Mouse (Mus musculus) lung, postnatal 4 days (tissue): Measurements from ENCODE around the gene Cd48.
"Not testable (repeated sequence)": the region's sequence is repeated elsewhere in the genome, so short reads cannot be mapped to it uniquely, and the experiment has no call there.

Experiments
- DNase-seq, 2 experiments: peaks; one replicate each; pipeline ENCODE4 v3.0.0; 2021

Gene Cd48

DNA sequence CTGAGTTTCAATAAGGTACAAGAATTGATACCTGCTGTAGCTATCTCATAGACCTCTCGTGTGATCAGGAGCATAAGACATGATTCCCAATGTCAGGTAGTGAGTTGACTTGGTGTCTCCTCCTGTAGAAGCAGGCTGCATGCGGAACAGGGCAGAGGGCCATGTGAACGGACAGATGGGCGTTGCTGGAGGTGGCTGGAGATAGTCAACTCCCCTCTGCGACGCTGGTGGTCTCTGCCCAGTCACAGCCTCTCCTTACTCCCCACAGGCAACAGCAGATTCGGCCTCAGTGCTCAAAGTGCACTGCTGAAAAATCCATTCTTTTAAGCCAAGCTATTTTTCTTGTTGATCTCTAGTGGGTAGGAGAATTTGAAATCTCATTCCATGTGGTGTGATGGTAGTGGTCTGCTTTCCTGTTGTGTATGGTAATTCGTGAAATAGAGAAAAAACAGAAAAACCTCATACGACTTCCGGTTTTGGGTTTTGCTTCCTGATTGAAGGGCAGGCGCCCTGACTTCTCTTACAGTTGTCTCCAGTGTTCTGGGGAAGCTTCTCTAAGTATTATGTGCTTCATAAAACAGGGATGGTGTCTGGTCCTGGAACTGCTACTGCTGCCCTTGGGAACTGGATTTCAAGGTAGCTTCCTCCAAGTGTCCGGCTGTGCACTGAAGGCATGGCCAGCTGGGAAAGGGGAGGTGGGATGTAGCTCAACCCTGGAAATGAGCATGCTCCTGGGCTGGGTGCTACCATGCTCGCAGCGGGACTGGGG lies at the start of gene Cd48:
Cd48 (plus strand) TSS at position 479 of the 769 bp plus-strand sequence.
- no peak for DNase-seq

DNA sequence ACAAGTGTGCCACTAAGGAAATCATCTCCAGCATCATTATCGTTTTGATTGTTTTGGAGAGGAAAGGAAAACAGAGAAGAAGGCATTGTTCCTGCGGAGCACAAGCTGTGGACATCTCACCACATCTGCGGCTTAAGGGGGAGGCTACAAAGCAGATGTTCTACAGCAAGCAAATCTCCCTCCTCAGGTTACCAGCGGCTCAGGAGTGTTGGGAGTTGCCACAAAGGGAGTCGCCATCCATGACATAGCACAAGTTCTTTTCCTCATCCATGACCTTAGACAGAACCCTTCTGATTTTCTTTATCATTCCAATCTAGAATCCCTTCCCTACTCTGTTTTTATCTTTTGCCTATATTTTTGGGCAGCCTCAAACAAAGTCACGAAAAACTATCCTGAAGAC lies 46.1 kb upstream of the Cd48 start:
- DNase-seq: no peak

DNA sequence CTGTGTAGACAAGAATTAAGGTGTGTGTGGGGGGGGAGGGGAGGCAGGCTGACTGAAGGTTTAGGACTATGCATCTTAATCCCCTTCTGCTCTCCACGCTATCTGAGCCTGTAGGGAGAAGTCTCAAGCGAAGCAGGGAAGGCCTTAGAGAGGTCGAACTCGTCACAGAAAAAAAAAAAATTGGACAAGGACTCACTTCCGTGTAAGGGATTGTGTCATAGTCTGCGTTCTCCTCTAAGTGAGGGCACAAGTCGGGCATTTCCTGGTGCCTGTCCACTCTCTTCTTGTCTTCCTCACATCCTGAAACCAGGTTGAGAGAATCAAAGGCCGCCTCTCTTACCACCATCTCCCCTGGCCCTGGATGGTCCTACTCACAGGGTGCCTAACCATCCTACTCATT lies 44.7 kb upstream of the Cd48 start:
- DNase-seq: no peak

DNA sequence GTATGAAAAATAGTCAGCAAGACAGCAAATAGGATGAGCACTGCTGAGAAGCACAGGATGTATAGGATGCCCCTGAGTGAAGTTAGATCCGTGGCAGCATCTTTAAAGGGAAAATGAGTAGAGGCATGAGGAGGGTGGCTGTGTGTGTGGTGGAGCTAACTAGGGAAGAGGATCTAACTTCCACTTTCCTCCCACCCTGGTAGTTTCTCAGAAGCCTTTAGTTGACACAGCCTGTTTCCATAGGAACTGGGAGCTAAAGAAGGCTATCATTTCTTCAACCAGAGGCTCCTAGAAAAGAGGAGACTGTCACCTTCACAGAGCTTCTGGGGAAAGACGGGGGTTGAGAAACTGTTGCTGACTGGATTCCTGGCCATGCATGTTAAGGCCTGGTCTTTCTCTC lies 43.1 kb upstream of the Cd48 start:
- no peak for DNase-seq

DNA sequence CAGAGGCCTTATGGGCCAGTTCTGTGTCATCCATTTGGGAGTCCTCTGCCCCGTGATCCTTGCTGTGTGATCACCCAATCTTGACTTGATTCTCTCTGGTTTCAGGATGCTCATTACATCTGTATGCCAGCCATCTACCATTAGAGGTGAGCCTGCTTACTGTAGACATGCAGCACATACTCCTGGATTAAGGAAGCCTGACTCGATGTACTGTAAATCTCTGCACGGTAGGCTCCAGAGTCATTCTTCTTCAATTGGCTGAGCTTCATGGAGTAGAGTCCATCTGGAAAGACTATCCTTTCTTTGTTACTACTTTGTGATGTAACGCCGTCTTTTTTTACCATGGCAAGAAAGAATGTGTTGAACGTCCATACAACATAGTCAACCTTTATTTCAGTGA lies 41.0 kb upstream of the Cd48 start:
- no peak for DNase-seq

DNA sequence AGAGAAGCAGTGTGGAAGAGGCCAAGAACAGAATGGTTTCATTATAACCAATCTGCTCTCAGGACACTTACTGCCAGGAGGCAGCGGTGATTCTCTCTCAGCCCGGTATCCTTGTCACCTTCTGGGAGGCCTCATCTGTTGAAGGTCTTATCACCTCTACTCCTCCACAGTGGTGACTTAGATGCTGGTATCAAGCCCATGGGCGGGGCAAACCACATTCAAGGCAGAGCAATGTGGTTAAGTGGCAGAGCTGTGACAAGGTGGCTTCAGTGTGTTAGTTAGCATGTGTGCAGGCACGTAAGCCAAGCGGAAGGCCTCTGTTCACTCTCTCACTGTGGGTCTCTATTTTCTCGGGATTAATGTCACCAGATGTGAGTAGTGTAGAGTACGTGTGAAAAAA lies 38.2 kb upstream of the Cd48 start:
- DNase-seq: no peak

DNA sequence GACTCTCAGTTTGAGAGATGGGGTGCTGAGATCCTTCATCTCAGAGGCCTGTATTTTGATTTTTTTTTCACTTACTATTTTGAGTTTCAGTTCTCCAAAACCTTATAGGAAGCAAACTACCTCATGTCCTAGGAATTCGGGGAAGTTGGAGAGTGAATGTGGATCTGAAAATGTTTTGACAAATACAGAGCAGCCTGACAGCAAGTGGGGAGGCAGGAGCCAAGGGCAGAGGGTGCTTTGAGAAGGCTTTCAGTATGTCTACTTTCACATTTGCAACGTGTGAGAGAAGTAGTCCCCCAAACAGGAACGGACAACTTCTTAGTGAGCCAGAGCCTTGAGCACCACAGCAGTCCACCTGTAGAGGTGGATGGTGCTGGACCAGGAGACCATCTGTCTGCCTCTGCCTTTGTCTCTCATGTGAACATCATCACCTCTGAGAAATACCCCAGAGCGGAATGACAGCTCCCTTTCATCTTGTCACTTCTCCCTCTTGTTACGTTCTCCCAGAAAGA lies 35.3 kb upstream of the Cd48 start:
- DNase-seq: no peak

DNA sequence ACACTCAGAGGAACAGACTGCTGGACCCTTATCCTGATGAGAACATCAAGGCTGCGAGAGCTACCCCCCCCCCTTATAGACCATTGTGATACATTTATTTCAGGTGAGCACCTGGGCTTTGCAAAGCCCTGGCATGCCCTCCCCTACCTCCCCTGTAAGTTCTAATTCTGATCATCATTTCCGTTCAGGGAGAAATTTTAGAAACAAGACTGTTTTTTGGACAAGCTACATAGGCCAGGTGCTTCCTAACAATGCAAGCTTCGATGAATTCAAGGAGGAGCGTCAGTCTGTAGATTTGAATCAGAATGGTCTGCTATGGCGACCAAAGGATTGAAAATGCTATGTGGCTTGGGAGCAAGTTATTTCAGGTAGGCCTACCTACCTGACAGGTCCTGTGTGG lies 34.1 kb upstream of the Cd48 start:
- DNase-seq: no peak

DNA sequence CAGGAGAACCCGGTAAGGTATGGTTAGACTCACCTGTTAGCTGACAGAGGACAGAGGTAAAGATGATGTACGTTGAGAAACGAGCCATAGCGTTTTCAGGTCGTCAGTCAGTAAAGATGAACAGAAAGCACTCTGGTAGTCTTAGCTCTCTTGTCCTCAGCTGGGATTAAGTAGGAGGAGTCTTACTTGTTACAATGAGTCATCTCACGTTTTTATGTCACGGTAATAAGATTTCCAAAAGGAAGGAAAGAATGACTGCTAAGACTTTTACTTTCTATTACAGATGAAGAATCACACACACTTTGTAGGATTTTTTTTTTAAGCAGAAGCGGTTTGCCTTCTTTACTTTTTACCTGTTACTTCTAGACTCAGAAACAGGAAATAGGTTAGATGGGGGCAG lies 33.0 kb upstream of the Cd48 start:
- DNase-seq: no peak

DNA sequence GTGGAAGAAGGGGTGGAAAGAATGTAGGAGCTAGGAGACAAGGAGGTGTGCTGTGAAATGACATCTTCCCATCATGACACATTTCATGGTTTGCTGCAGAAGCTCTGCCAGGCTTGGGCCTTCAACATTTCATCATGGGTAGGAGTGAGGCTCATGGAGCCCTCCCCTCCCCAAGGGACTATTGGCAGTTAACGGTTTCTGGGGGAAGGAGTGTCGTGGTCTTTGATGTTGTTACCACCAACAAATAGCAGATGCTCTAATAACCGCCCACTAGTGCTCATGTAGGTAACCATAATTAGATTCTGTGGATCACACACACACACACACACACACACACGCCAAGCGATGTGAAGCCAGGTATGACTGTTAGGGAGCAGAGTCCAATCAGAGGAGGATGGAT lies 29.1 kb upstream of the Cd48 start, which contains the start of gene Slamf7:
Slamf7 (minus strand) TSS at position 302 of the 400 bp plus-strand sequence.
- DNase-seq: no peak

DNA sequence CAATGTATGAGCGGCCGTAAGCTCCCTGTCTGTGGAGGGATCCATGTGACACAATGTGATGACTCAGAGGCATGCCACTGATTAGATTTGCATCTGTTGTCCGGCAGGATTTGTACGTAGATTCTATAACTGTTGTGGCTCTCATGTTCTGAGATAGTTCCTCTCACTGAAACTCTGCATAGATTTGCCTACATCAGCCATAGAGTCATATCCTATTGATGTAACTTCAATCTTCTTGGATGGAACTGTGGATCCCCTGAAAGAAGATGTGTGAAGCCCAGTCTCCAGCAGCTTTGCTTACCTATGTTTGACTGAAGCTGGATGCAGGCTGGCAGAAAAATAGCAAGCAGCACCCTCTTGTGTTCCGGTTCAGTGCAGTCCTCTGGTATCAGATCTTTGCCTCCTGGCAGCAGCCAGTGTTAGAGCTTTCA lies 23.2 kb upstream of the Cd48 start:
- no peak for DNase-seq

DNA sequence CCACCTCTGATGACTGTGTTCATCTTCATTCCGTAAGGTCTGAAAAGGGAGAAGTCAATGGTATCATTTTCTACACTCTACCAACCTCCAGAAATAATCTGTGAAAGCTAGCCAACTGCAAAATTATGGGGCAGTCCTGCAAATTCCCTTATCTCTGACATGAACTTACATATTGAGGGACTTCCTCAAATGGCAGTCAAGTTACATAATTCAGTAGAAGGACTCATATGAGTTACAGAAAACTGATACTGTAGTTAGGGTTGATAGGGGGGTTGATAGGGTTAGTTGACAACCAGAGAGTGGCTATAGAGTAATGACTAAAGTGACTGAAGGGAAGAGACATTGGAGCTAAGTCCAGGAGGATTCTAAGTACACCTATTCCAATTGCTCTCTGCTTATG lies 21.4 kb upstream of the Cd48 start:
- DNase-seq: no peak

DNA sequence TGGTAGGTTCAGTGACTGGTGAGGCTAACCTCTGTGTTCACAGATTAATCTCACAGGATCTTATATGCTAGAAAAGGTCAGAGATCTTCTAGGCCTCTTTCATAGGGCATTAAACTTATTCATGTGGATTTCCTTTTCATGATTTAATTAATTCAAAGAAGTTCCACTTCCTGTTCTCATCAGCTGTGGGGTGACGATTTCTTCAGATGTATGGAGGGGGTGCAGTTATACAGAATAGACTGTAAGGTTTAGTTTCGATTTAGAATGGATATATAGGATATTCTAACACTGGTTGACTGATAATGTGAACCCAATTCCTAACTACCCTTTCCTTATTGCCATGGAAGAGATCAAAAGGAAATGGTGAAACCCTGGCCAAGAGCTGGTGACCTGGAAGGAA lies 20.3 kb upstream of the Cd48 start:
- no peak for DNase-seq

DNA sequence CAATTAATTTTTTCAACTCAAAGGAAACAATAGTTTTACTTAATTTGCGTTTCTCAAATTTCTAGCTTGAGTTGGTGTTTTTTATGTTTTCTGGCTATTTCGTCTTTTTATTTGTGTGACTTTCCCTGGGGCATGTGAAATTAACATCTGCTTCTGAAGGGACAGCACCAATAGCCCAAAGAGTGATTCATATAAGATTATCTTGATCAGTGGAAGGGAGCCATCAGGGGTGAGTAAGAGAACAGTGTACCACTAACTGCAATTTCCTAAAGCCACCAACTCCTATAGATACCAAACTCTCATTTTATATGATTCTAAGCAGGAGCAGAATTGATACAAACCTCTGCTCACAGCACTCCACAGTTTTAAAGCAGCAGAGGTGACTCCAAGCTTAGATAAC lies 18.1 kb upstream of the Cd48 start:
- DNase-seq: no peak

DNA sequence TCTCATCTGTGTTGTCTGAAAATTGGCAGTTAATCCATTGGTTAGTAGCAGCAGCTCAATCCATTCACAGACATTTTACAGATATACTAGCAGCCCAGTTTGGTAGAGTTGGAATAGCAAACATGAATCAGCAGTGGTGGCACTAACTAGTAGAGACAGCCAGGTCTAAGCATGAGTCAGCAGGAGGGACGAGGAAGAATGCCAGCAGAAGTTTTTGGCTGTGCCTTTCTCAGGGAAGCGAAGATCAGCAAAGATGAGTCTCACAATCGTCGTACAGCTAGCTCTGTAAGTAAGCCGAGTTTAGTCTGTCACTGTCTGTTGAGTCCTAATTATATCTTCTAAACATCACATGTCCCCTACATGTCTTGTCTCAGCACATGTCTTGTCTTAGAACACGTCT lies 15.5 kb upstream of the Cd48 start:
- no peak for DNase-seq

DNA sequence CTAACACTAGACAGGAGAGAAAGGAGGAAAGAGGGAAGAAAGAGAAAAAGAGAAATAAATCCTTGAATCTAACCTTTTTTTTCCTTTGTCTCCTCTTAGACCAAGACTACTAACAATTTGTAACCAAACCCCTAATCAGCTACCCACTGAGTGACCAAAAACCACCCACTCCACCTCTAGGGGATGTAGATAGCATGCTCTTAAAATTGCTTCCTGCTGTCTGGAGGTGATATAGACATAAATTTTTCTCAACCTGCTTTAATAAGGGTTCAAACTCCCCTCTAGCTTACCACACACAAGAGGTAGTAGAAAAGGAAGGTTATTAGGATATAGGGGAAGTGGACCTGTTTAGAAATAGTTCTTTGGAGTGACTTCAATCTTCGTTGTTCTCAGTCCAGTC lies 14.6 kb upstream of the Cd48 start:
- no peak for DNase-seq

DNA sequence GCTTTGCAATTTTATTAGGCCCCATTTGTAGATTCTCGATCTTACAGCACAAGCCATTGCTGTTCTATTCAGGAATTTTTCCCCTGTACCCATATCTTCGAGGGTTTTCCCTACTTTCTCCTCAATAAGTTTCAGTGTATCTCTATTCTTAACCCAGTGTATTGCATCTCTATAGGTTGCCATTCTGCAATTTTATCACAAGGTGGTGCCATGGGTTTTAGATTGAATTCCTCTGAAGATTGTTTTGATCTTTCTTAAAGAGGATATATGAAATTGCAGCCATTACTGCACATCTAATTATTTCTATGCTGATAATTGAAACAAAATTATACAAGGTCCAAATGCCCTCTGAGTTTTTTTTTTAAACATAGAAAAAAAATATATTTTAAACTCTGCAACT lies 9.4 kb upstream of the Cd48 start:
- DNase-seq: not testable (repeated sequence)

DNA sequence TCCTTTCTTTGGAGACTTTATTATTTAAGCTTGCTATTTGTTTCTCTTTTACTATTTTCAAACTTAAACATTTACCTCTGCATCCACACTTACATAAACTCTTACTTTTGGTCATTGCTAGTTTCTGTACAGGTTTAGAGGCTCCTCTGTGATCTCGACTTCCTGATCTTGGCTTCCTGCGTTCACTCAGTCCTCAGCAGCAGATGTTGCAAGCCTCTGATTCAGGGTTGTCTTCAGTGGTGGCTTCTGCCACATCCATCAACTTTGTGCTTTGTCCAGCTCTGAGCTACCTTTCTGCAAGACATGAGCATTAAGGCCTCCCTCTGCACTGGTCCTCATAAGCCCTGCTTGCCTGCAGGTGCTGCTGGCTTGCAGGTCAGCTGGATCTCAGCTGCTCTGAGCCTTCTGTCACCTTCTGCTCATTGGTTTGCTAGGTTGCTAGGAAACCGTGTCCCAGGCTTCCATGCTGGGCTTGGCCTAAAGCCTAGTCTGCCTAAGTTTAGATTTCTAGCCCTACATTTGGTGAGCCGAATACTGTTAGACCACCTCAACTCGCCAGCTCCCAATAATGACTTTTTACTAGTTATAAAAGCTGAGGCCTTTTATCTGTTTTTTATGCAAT lies 8.8 kb upstream of the Cd48 start:
- no peak for DNase-seq

DNA sequence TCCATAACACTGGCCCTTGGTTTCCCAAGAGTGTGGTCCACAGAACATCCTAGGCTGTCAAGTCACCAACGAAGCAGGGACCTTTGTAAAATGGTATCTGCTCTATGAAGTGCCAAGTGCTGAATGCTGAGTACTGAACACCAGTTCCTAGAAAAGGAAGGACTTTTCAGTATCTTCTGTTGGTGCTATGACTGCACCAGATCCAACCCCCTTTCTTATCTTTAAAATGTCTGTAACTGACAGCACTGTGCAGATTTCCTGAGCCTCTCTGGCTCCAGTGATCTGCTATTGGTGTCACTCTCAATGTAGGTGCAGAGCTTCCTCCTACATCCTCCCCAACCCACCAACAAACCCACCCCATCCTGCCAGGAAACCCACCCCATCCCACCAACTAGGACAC lies 7.3 kb upstream of the Cd48 start:
- DNase-seq: no peak

DNA sequence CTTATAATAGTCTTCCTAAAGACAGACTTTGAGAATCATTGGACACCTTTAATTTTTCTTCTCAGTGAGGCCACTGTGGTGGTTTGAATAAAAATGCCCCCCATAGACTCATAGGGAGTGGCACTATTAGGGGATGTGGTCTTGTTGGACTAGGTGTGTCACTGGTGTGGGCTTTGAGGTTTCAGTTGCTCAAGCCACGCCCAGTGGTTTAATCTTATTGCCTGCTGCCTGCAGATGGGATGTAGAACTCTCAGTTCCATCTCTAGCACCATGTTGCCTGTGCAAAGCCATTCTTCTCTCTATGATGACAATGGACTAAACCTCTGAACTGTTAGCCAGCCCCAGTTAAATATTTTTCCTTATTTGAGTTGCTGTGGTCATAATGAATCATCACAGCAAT lies 4.1 kb upstream of the Cd48 start:
- DNase-seq: no peak

DNA sequence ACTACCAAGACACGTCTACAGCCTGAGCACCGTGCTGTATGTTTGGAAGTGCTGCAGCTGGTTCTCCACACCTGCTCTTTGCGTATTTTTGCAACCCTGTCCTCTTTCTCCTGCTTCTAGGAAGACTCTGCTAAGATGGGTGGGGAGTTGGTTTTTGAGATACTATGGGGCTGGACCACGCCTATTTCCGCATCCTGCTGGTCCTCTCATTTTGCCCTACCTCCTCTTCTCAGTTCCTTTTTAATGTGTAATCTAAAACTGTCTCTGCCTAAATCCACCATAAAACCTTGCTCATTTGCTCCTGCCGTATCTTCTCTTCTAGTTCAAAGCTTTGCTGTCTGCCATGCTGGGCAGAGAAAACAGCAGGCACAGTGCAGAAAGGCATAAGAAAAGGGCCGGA lies 800 bp upstream of the Cd48 start:
- peak in 1 of 2 experiments; percentile 21 for DNase-seq

DNA sequence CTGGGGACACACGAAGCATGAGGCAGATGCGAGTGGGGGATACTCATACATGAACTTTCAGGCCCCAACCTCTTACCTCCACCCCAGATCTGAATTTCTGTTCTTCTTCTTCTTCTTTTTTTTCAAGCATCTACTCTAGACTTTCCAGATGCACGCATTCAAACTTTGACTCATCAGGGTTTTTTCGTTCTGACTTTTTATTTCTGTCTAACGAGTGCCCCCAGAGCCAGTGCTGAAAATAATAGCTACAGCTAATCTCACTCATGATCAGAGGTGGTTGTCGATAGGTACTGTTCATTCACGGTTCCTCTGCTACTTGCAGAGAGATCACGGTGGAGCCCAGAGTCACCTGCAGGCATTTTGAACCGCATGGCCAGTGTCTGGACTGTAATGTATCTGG lies 3.1 kb downstream of the Cd48 start:
- no peak for DNase-seq

DNA sequence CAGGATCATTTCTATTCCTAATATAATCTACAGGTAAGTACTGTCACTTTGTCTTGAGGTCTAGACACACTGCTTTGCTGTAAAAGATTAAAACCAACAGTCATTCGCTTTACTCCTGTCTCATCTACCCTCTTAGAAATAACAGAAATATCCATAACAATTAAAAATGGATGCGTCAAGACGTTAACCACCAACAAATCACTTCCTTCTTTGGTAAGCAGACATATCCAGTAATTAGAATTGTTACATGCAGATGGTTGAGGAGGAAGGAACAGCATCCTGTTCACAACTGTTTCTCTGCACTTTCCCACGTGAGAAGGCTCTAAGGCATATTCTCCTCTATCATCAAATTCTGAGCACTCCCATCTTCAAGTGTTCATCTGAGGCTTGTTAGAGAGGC lies 5.5 kb downstream of the Cd48 start:
- DNase-seq: no peak

DNA sequence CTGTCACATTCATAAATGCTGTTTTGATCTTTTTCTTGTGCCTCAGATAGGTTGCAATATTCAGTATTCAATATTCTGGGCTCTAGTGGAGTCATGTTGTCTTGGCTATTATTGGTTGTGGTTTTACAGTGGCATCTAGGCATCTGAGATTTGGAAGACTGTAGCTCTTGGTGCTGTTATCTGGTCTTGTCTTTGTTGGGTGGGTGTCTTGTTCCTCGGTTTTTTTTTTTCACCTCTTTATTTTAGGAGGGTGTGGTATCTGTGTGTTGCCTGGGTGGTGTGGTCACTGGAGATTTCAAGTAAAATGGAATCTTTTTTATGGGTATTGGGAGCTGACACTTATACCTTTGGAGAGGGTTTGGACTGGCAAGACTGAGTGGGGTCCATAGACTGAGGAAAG lies 12.1 kb downstream of the Cd48 start:
- no peak for DNase-seq

DNA sequence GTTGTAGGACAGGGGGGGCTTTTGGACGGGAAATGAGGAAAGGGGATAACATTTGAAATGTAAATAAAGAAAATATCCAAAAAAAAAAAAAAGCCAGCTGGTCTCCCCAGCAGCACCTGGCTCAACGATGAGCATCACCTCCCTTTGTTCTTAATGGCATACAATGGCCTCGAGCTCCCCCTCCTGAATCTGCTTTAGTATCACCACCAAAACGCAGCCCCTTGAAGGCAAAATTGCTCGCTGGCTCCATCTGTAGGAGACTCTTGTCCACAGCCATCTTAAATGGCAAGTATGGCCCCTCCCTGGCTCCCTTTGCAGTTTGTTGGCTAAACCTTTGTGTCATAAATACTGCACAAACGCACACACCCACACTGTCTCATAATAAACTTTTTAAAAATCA lies 17.2 kb downstream of the Cd48 start:
- peak in 1 of 2 experiments; percentile 53 for DNase-seq
